Mouse (Mus musculus) heart, adult 2 months (tissue): ENCODE measurements at regions not wholly inside any gene's neighbourhood (a gene's known extent, or its start where the extent isn't known, plus 50 kb on each side); places are given as distances from the start of the nearest gene placed in this dataset.

Experiments used
- CTCF ChIP-seq: fragments of 200-600 bp; IDR thresholded peaks from 2 replicates; pipeline ENCODE4 v1.8.1; 2022; ENCODE audit warnings: antibody characterized with exemption, mild to moderate bottlenecking, moderate library complexity
- EP300 ChIP-seq: fragments of 200-500 bp; IDR thresholded peaks from 2 replicates; pipeline ENCODE4 v1.6.1; 2011; ENCODE audit warnings: low read depth, low read length, control low read depth; ENCODE audit not compliant: insufficient read depth

DNA sequence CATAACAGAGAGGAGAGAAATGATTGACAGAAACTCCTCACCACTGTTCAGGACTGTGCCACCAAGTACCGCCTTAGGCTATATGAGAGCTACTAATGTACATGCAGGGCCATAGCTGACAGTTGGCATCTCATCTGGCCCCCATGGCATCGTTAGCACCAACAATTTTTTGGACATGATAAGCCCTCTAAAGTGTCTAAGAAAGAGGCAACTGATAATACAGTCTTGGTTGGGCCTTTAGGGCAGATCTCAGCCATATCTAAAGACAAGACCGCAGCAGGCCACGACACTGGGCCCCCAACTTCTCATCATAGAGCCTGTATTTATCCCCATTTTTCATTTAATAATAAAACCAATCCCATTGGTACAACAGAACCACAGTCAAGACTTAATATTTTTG lies 128.1 kb downstream of the Slc38a4 start:
- no peak for TF ChIP-seq EP300
- no peak for TF ChIP-seq CTCF
